Mouse (Mus musculus): ENCODE measurements around the gene Olfr237-ps1. TPM values are rescaled to one million over a fixed set of nuclear protein-coding genes. Genes with fewer than 3 reads are reported as not detected.
"Not testable (repeated sequence)": the region's sequence is repeated elsewhere in the genome, so short reads cannot be mapped to it uniquely, and the experiment has no call there.

The Olfr237-ps1 gene
- polyA plus RNA-seq (2015; fragmentation: Nextera tagmentation; extraction: Ambion mirVana): not detected in 2 replicates

- not testable (repeated sequence) for H3K4me1 ChIP-seq; H3K9me3 ChIP-seq (replicated peaks); H3K36me3 ChIP-seq; H3K9ac ChIP-seq (replicated peaks); H3K27me3 ChIP-seq (replicated peaks); H3K27ac ChIP-seq (replicated peaks); H3K4me2 ChIP-seq; ATAC-seq (ENCODE audit: low FRiP score); H3K4me3 ChIP-seq (replicated peaks)
- 89% methylated on average over 2 of the region's 2 CpGs for WGBS
Observed at GRCm38 (mm10) chr6:43146267-43146666, at the start of gene Olfr237-ps1. Olfr237-ps1 (plus strand) TSS chr6:43146567.

- not testable (repeated sequence) for H3K27ac ChIP-seq (replicated peaks); H3K4me3 ChIP-seq (replicated peaks); H3K9me3 ChIP-seq (replicated peaks); ATAC-seq (ENCODE audit: low FRiP score); H3K4me2 ChIP-seq; H3K36me3 ChIP-seq; H3K9ac ChIP-seq (replicated peaks); H3K4me1 ChIP-seq; H3K27me3 ChIP-seq (replicated peaks)
- 82% methylated on average over 1 of the region's 1 CpGs for WGBS
Observed at GRCm38 (mm10) chr6:43106069-43106468, 40.3 kb upstream of the Olfr237-ps1 start, which contains the start of gene Olfr441. Olfr441 (plus strand) TSS chr6:43106369.

GRCm38 (mm10) chr6:43159502-43159901 lies 13.1 kb downstream of the Olfr237-ps1 start:
- no peaks in the 10 kb centered on the region for H3K36me3 ChIP-seq
- no peak overlapping the region for H3K27ac ChIP-seq (replicated peaks)
- H3K27me3 ChIP-seq (replicated peaks): no peaks in the 10 kb centered on the region
- no peak for ATAC-seq (ENCODE audit: low FRiP score)
- H3K9me3 ChIP-seq (replicated peaks): no peaks in the 10 kb centered on the region
- no peak overlapping the region for H3K4me3 ChIP-seq (replicated peaks)
- no peaks in the 10 kb centered on the region for H3K4me1 ChIP-seq
- 48% methylated on average over 1 of the region's 1 CpGs for WGBS
- H3K9ac ChIP-seq (replicated peaks): no peak overlapping the region
- H3K4me2 ChIP-seq: no peak overlapping the region

GRCm38 (mm10) chr6:43162982-43163381 lies 16.6 kb downstream of the Olfr237-ps1 start, which contains the start of gene Olfr437:
Olfr437 (plus strand) TSS chr6:43163282.
- no peaks in the 10 kb centered on the region for H3K27me3 ChIP-seq (replicated peaks)
- WGBS: 70% methylated on average over 3 of the region's 3 CpGs
- no peak for ATAC-seq (ENCODE audit: low FRiP score)

GRCm38 (mm10) chr6:43167246-43167645 lies 20.9 kb downstream of the Olfr237-ps1 start:
- Histone ChIP-seq H3K4me3 (replicated peaks) (no peak overlapping the region), H3K27ac (replicated peaks) (no peak overlapping the region), H3K9me3 (replicated peaks) (no peaks in the 10 kb centered on the region), H3K4me2 (no peak overlapping the region), H3K4me1 (no peaks in the 10 kb centered on the region), H3K36me3 (no peaks in the 10 kb centered on the region), H3K9ac (replicated peaks) (no peak overlapping the region), H3K27me3 (replicated peaks) (no peaks in the 10 kb centered on the region)
- 98% methylated on average over 4 of the region's 4 CpGs for WGBS
- no peak for ATAC-seq (ENCODE audit: low FRiP score)

More at GRCm38 (mm10) chr6:43162982-43163381, 16.6 kb downstream of the Olfr237-ps1 start, which contains the start of gene Olfr437:
- H3K36me3 ChIP-seq: no peaks in the 10 kb centered on the region
- H3K4me1 ChIP-seq: no peaks in the 10 kb centered on the region
- H3K27ac ChIP-seq (replicated peaks): no peak within 1 kb of the TSS
- no peaks in the 10 kb centered on the region for H3K9me3 ChIP-seq (replicated peaks)
- H3K9ac ChIP-seq (replicated peaks): no peak within 1 kb of the TSS
- H3K4me3 ChIP-seq (replicated peaks): no peak within 1 kb of the TSS
- H3K4me2 ChIP-seq: no peak within 1 kb of the TSS

GRCm38 (mm10) chr6:43171840-43172239 lies 25.5 kb downstream of the Olfr237-ps1 start, which contains the start of gene Olfr13:
Olfr13 (plus strand) TSS chr6:43172140.
- Histone ChIP-seq H3K27ac (replicated peaks) (no peak within 1 kb of the TSS), H3K9me3 (replicated peaks) (no peaks in the 10 kb centered on the region), H3K9ac (replicated peaks) (no peak within 1 kb of the TSS), H3K4me2 (no peak within 1 kb of the TSS), H3K36me3 (no peaks in the 10 kb centered on the region), H3K27me3 (replicated peaks) (no peaks in the 10 kb centered on the region), H3K4me1 (no peaks in the 10 kb centered on the region), H3K4me3 (replicated peaks) (no peak within 1 kb of the TSS)
- no peak for ATAC-seq (ENCODE audit: low FRiP score)
- WGBS: 74% methylated on average over 4 of the region's 4 CpGs

- no peaks in the 10 kb centered on the region for H3K27me3 ChIP-seq (replicated peaks)
- no peaks in the 10 kb centered on the region for H3K9me3 ChIP-seq (replicated peaks)
- H3K4me1 ChIP-seq: peaks cover 8% of the 10 kb centered on the region
- no peak overlapping the region for H3K4me3 ChIP-seq (replicated peaks)
- H3K36me3 ChIP-seq: no peaks in the 10 kb centered on the region
- H3K9ac ChIP-seq (replicated peaks): no peak overlapping the region
- WGBS: 90% methylated on average over 1 of the region's 1 CpGs
- no peak for ATAC-seq (ENCODE audit: low FRiP score)
- peak overlapping the region; percentile 4; the same call in 1 of the 2 replicates for H3K27ac ChIP-seq (replicated peaks)
- no peak overlapping the region for H3K4me2 ChIP-seq
Observed at GRCm38 (mm10) chr6:43178129-43178528, 31.8 kb downstream of the Olfr237-ps1 start.

- 0 out of 2 replicates have a peak overlapping the region, but pooled peaks have one; percentile 4 for H3K27ac ChIP-seq (replicated peaks)
- no peak overlapping the region for H3K4me3 ChIP-seq (replicated peaks)
- peak; percentile 77 for ATAC-seq (ENCODE audit: low FRiP score)
- no peaks in the 10 kb centered on the region for H3K9me3 ChIP-seq (replicated peaks)
- H3K36me3 ChIP-seq: no peaks in the 10 kb centered on the region
- H3K4me2 ChIP-seq: no peak overlapping the region
- H3K4me1 ChIP-seq: peaks cover 8% of the 10 kb centered on the region
- no peaks in the 10 kb centered on the region for H3K27me3 ChIP-seq (replicated peaks)
- H3K9ac ChIP-seq (replicated peaks): no peak overlapping the region
- 57% methylated on average over 6 of the region's 6 CpGs for whole genome bisulfite sequencing
Observed at GRCm38 (mm10) chr6:43178584-43179501, 32.5 kb downstream of the Olfr237-ps1 start.

GRCm38 (mm10) chr6:43190986-43191385 lies 44.6 kb downstream of the Olfr237-ps1 start:
- H3K36me3 ChIP-seq: no peaks in the 10 kb centered on the region
- WGBS: 79% methylated on average over 3 of the region's 3 CpGs
- no peak overlapping the region for H3K4me3 ChIP-seq (replicated peaks)
- ATAC-seq (ENCODE audit: low FRiP score): no peak
- no peak overlapping the region for H3K9ac ChIP-seq (replicated peaks)
- H3K4me2 ChIP-seq: no peak overlapping the region
- H3K27ac ChIP-seq (replicated peaks): no peak overlapping the region
- no peaks in the 10 kb centered on the region for H3K4me1 ChIP-seq
- H3K9me3 ChIP-seq (replicated peaks): no peaks in the 10 kb centered on the region
- no peaks in the 10 kb centered on the region for H3K27me3 ChIP-seq (replicated peaks)

- no peak for ATAC-seq (ENCODE audit: low FRiP score)
- Histone ChIP-seq H3K27me3 (replicated peaks) (no peaks in the 10 kb centered on the region), H3K4me2 (no peak within 1 kb of the TSS), H3K27ac (replicated peaks) (no peak within 1 kb of the TSS), H3K4me1 (no peaks in the 10 kb centered on the region), H3K9ac (replicated peaks) (no peak within 1 kb of the TSS), H3K36me3 (no peaks in the 10 kb centered on the region), H3K4me3 (replicated peaks) (no peak within 1 kb of the TSS), H3K9me3 (replicated peaks) (no peaks in the 10 kb centered on the region)
Observed at GRCm38 (mm10) chr6:43196781-43197180, 50.4 kb downstream of the Olfr237-ps1 start, which contains the start of gene Olfr435. Olfr435 (plus strand) TSS chr6:43197146.

- no peak overlapping the region for H3K27ac ChIP-seq (replicated peaks)
- no peak for ATAC-seq (ENCODE audit: low FRiP score)
- H3K36me3 ChIP-seq: no peaks in the 10 kb centered on the region
- H3K27me3 ChIP-seq (replicated peaks): no peaks in the 10 kb centered on the region
- no peak overlapping the region for H3K4me3 ChIP-seq (replicated peaks)
- no peaks in the 10 kb centered on the region for H3K4me1 ChIP-seq
- H3K4me2 ChIP-seq: no peak overlapping the region
- H3K9me3 ChIP-seq (replicated peaks): no peaks in the 10 kb centered on the region
- H3K9ac ChIP-seq (replicated peaks): no peak overlapping the region
- 82% methylated on average over 3 of the region's 3 CpGs for WGBS
Observed at GRCm38 (mm10) chr6:43198094-43198493, 51.7 kb downstream of the Olfr237-ps1 start.

- H3K36me3 ChIP-seq: no peaks in the 10 kb centered on the region
- H3K9ac ChIP-seq (replicated peaks): no peak overlapping the region
- ATAC-seq (ENCODE audit: low FRiP score): no peak
- no peak overlapping the region for H3K27ac ChIP-seq (replicated peaks)
- no peaks in the 10 kb centered on the region for H3K9me3 ChIP-seq (replicated peaks)
- H3K4me3 ChIP-seq (replicated peaks): no peak overlapping the region
- no peaks in the 10 kb centered on the region for H3K4me1 ChIP-seq
- H3K27me3 ChIP-seq (replicated peaks): no peaks in the 10 kb centered on the region
- H3K4me2 ChIP-seq: no peak overlapping the region
Observed at GRCm38 (mm10) chr6:43202786-43203185, 56.4 kb downstream of the Olfr237-ps1 start.

Data from neural tube, embryonic 15.5 days (tissue).